Mouse (Mus musculus): ENCODE data around the gene Draxin. TPM values are rescaled to one million over a fixed set of nuclear protein-coding genes. Genes with fewer than 3 reads are reported as not detected.

Draxin gene
- polyA plus RNA-seq, 1 experiment from 2014 or later, result 0.05 TPM

- Histone ChIP-seq H3K9me3 (replicated peaks) (no peaks in the 10 kb centered on the region), H3K4me1 (replicated peaks) (peaks cover 54% of the 10 kb centered on the region), H3K27me3 (replicated peaks) (no peaks in the 10 kb centered on the region), H3K36me3 (peaks cover 29% of the 10 kb centered on the region), H3K9ac (peak overlapping the region; percentile 44; the same call in 1 of the 2 replicates), H3K27ac (ENCODE audit: poor library complexity, severe bottlenecking) (no peak overlapping the region), H3K4me3 (no peak overlapping the region), H3K4me2 (no peak overlapping the region)
- no peak for ATAC-seq (ENCODE audit: insufficient number of reproducible peaks, low FRiP score)
- WGBS, result 44% methylated on average over 21 of the region's 21 CpGs
Observed at GRCm38 (mm10) chr4:148083176-148083899, 47.2 kb downstream of the Draxin start.

GRCm38 (mm10) chr4:148082257-148083044 is 48.0 kb downstream of the Draxin start:
- WGBS, result 44% methylated on average over 12 of the region's 12 CpGs
- Histone ChIP-seq H3K9ac (no peak overlapping the region), H3K4me2 (no peak overlapping the region), H3K27ac (ENCODE audit: poor library complexity, severe bottlenecking) (no peak overlapping the region), H3K9me3 (replicated peaks) (no peaks in the 10 kb centered on the region), H3K4me1 (replicated peaks) (peaks cover 51% of the 10 kb centered on the region), H3K36me3 (peaks cover 29% of the 10 kb centered on the region), H3K4me3 (no peak overlapping the region), H3K27me3 (replicated peaks) (no peaks in the 10 kb centered on the region)
- no peak for ATAC-seq (ENCODE audit: insufficient number of reproducible peaks, low FRiP score)

GRCm38 (mm10) chr4:148081201-148081600 is 49.3 kb downstream of the Draxin start:
- WGBS, result 86% methylated on average over 10 of the region's 10 CpGs
- Histone ChIP-seq H3K9me3 (replicated peaks) (no peaks in the 10 kb centered on the region), H3K4me2 (no peak overlapping the region), H3K27me3 (replicated peaks) (no peaks in the 10 kb centered on the region), H3K27ac (ENCODE audit: poor library complexity, severe bottlenecking) (no peak overlapping the region), H3K9ac (no peak overlapping the region), H3K4me3 (no peak overlapping the region), H3K36me3 (peaks cover 29% of the 10 kb centered on the region), H3K4me1 (replicated peaks) (peaks cover 40% of the 10 kb centered on the region)
- no peak for ATAC-seq (ENCODE audit: insufficient number of reproducible peaks, low FRiP score)

- Histone ChIP-seq H3K4me1 (replicated peaks) (peaks cover 34% of the 10 kb centered on the region), H3K4me3 (no peak overlapping the region), H3K9ac (0 out of 2 replicates have a peak overlapping the region, but pooled peaks have one; percentile 8), H3K27ac (ENCODE audit: poor library complexity, severe bottlenecking) (no peak overlapping the region), H3K9me3 (replicated peaks) (no peaks in the 10 kb centered on the region), H3K27me3 (replicated peaks) (no peaks in the 10 kb centered on the region), H3K4me2 (no peak overlapping the region), H3K36me3 (peaks cover 29% of the 10 kb centered on the region)
- no peak for ATAC-seq (ENCODE audit: insufficient number of reproducible peaks, low FRiP score)
- 83% methylated on average over 1 of the region's 1 CpGs for WGBS
Observed at GRCm38 (mm10) chr4:148080597-148080973, 49.9 kb downstream of the Draxin start.

- H3K4me3 ChIP-seq, result no peak overlapping the region
- no peak overlapping the region for H3K4me2 ChIP-seq
- H3K27me3 ChIP-seq (replicated peaks), result no peaks in the 10 kb centered on the region
- peaks cover 29% of the 10 kb centered on the region for H3K36me3 ChIP-seq
- H3K9me3 ChIP-seq (replicated peaks), result no peaks in the 10 kb centered on the region
- 86% methylated on average over 8 of the region's 8 CpGs for WGBS
- H3K4me1 ChIP-seq (replicated peaks), result peaks cover 29% of the 10 kb centered on the region
- ATAC-seq (ENCODE audit: insufficient number of reproducible peaks, low FRiP score), result no peak
- no peak overlapping the region for H3K9ac ChIP-seq
- no peak overlapping the region for H3K27ac ChIP-seq (ENCODE audit: poor library complexity, severe bottlenecking)
Observed at GRCm38 (mm10) chr4:148079944-148080596, 50.4 kb downstream of the Draxin start.

- H3K9me3 ChIP-seq (replicated peaks), result no peaks in the 10 kb centered on the region
- WGBS, result 68% methylated on average over 6 of the region's 6 CpGs
- H3K36me3 ChIP-seq, result peaks cover 29% of the 10 kb centered on the region
- no peaks in the 10 kb centered on the region for H3K27me3 ChIP-seq (replicated peaks)
- H3K27ac ChIP-seq (ENCODE audit: poor library complexity, severe bottlenecking), result no peak overlapping the region
- no peak overlapping the region for H3K9ac ChIP-seq
- H3K4me2 ChIP-seq, result no peak overlapping the region
- peaks cover 22% of the 10 kb centered on the region for H3K4me1 ChIP-seq (replicated peaks)
- H3K4me3 ChIP-seq, result no peak overlapping the region
- ATAC-seq (ENCODE audit: insufficient number of reproducible peaks, low FRiP score), result no peak
Observed at GRCm38 (mm10) chr4:148079212-148079611, 51.3 kb downstream of the Draxin start.

- Histone ChIP-seq H3K4me2 (no peak overlapping the region), H3K27me3 (replicated peaks) (no peaks in the 10 kb centered on the region), H3K27ac (ENCODE audit: poor library complexity, severe bottlenecking) (no peak overlapping the region), H3K9ac (no peak overlapping the region), H3K4me3 (no peak overlapping the region), H3K9me3 (replicated peaks) (no peaks in the 10 kb centered on the region), H3K36me3 (peaks cover 16% of the 10 kb centered on the region), H3K4me1 (replicated peaks) (0 out of 2 replicates have a peak, but pooled peaks cover 2% of the 10 kb centered on the region)
- ATAC-seq (ENCODE audit: insufficient number of reproducible peaks, low FRiP score), result no peak
- 81% methylated on average over 6 of the region's 6 CpGs for WGBS
Observed at GRCm38 (mm10) chr4:148075881-148076280, 54.6 kb downstream of the Draxin start.

GRCm38 (mm10) chr4:148075259-148075658 is 55.2 kb downstream of the Draxin start:
- Histone ChIP-seq H3K36me3 (peaks cover 10% of the 10 kb centered on the region), H3K4me1 (replicated peaks) (0 out of 2 replicates have a peak, but pooled peaks cover 6% of the 10 kb centered on the region), H3K9ac (peak overlapping the region; percentile 44), H3K4me2 (peak overlapping the region; percentile 65), H3K27me3 (replicated peaks) (no peaks in the 10 kb centered on the region), H3K27ac (ENCODE audit: poor library complexity, severe bottlenecking) (no peak overlapping the region), H3K9me3 (replicated peaks) (no peaks in the 10 kb centered on the region), H3K4me3 (peak overlapping the region; percentile 37)
- WGBS, result 33% methylated on average over 21 of the region's 21 CpGs
- no peak for ATAC-seq (ENCODE audit: insufficient number of reproducible peaks, low FRiP score)

- WGBS, result 45% methylated on average over 17 of the region's 17 CpGs
Observed at GRCm38 (mm10) chr4:148074521-148075189, 55.8 kb downstream of the Draxin start.

GRCm38 (mm10) chr4:148071508-148071907 is 59.0 kb downstream of the Draxin start:
- H3K4me1 ChIP-seq (replicated peaks), result peaks cover 11% of the 10 kb centered on the region
- no peak overlapping the region for H3K9ac ChIP-seq
- H3K36me3 ChIP-seq, result no peaks in the 10 kb centered on the region
- ATAC-seq (ENCODE audit: insufficient number of reproducible peaks, low FRiP score), result no peak
- H3K27me3 ChIP-seq (replicated peaks), result 0 out of 2 replicates have a peak, but pooled peaks cover 4% of the 10 kb centered on the region
- H3K4me3 ChIP-seq, result no peak overlapping the region
- H3K4me2 ChIP-seq, result no peak overlapping the region
- 55% methylated on average over 5 of the region's 5 CpGs for WGBS
- no peak overlapping the region for H3K27ac ChIP-seq (ENCODE audit: poor library complexity, severe bottlenecking)
- no peaks in the 10 kb centered on the region for H3K9me3 ChIP-seq (replicated peaks)

More at GRCm38 (mm10) chr4:148074521-148075189, 55.8 kb downstream of the Draxin start:
- no peaks in the 10 kb centered on the region for H3K9me3 ChIP-seq (replicated peaks)
- peak overlapping the region; percentile 44 for H3K9ac ChIP-seq
- no peak for ATAC-seq (ENCODE audit: insufficient number of reproducible peaks, low FRiP score)
- peak overlapping the region; percentile 37 for H3K4me3 ChIP-seq
- 0 out of 2 replicates have a peak, but pooled peaks cover 6% of the 10 kb centered on the region for H3K4me1 ChIP-seq (replicated peaks)
- no peak overlapping the region for H3K27ac ChIP-seq (ENCODE audit: poor library complexity, severe bottlenecking)
- H3K4me2 ChIP-seq, result peak overlapping the region; percentile 65
- H3K27me3 ChIP-seq (replicated peaks), result no peaks in the 10 kb centered on the region
- peaks cover 4% of the 10 kb centered on the region; the same call in 1 of the 2 replicates for H3K36me3 ChIP-seq
